Mouse (Mus musculus): ENCODE measurements around the gene Slc25a21. TPM values are rescaled to one million over a fixed set of nuclear protein-coding genes. Genes with fewer than 3 reads are reported as not detected.

Gene Slc25a21
- polyA plus RNA-seq (2017; shearing (Covaris generic)): 0.16 TPM

GRCm38 (mm10) chr12:57197363-57198026 is at the start of gene Slc25a21:
Slc25a21 (minus strand) TSS chr12:57197472.

GRCm38 (mm10) chr12:57230192-57230706 is 33.0 kb upstream of the Slc25a21 start, which contains the start of the genes Prps1l3 and Mipol1:
Prps1l3 (plus strand) TSS chr12:57230412.
Mipol1 (plus strand) TSS chr12:57230427.

GRCm38 (mm10) chr12:56691427-56692079 is 505.7 kb downstream of the Slc25a21 start, which contains the start of gene Pax9:
Pax9 (plus strand) TSS chr12:56691767.

Other genes with a start within 250 kb of the Slc25a21 start
- gene Prps1l3, start 32.9 kb upstream of the Slc25a21 start, polyA plus RNA-seq (2017; shearing (Covaris generic)): 87.9 TPM
- gene Mipol1, start 33.0 kb upstream of the Slc25a21 start, polyA plus RNA-seq (2017; shearing (Covaris generic)): 10.5 TPM

All from naive thymus-derived CD4-positive, alpha-beta T cell, adult 5 months (primary cell).